Mouse (Mus musculus): ENCODE results near the gene Clec11a.

- no peak for TF ChIP-seq CTCF (IDR thresholded peaks at IDR 0.05; ENCODE audit: insufficient read depth, low read length)
- no peak for TF ChIP-seq POLR2A (IDR thresholded peaks at IDR 0.05; ENCODE audit: borderline replicate concordance, extremely low read depth, low read depth, low read length)
These were observed 46.3 kb upstream of the Clec11a start for GRCm38 (mm10) chr7:44352750-44353600.

All from lung, adult 2 months (tissue).